Mouse (Mus musculus): ENCODE measurements around the gene Map3k11.

Gene Map3k11

DNA sequence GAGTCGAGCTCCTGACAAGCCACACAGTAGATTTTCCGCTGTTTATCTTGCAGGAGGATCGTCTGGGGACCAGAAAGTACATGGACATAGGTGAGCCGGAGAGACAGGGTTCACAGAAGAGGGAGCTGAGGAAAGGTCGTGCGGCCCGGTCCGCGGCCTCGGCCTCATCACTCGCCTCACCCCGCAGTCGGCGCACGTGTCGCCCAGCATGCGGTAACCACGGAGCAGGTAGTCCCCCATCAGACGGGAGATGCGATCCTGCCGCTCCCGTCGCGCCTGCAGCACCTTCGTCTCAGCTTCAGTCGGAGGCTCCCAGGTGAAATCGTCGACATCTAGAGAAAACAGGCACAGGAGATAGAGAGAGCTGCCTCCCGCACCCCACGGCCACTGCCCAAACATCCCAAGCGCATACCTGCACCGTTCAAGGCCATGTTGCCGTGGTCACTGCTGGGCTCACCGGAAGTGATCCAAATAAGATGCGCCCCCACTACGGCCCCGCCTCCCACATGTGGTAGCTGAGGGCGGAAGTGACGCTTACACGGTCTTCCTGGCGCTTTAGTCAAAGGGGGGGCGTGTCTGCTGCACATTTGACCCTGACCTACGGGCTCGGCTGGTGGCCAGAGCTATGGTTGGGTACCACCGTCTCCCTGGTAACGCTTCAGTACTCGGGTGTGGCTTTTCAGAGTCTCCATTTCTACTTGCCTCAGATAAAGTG lies 42.9 kb downstream of the Map3k11 start:
- peak; percentile 90 to 93 for DNase-seq (ENCODE audit: low spot score in 2 of 2)

DNA sequence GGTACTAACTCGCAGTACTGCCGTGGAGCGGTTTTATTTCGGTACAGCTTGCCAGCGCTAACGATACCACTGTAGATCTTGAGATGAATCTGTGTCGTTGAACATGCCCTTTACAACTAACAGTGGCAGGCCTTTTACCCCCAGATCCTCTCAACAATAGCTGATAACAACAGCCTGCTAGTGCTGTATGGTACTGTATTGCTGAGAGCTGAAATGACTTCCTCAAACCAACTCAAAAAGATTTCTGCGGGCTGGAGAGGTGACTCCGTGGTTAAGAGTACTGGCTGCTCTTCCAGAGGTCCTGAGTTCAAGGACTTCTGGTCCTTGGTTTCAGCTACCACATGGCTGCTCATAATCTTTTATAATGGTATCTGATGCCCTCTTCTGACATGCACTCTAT lies 45.8 kb downstream of the Map3k11 start:
- DNase-seq (ENCODE audit: low spot score in 2 of 2) = no peak

DNA sequence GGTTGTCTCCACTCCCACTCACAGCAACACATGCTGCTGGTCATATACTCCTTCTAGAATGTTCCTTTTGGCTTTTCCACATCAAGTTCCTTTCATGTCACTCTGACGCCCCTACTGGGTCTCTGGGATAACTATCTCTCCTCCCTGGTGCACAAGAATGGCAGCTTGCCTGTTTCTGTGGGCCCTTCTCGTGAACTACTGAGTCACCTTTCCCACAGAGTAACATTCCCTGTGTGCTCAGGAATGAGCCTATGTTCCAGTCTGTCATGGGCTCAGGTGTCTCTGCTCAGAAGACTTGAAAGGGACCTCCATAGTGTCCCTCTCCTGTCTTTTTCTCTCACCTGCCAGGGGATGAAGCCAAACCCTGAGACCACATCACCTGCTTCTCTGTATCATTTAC lies 50.9 kb downstream of the Map3k11 start:
- DNase-seq (ENCODE audit: low spot score in 2 of 2) = no peak

DNA sequence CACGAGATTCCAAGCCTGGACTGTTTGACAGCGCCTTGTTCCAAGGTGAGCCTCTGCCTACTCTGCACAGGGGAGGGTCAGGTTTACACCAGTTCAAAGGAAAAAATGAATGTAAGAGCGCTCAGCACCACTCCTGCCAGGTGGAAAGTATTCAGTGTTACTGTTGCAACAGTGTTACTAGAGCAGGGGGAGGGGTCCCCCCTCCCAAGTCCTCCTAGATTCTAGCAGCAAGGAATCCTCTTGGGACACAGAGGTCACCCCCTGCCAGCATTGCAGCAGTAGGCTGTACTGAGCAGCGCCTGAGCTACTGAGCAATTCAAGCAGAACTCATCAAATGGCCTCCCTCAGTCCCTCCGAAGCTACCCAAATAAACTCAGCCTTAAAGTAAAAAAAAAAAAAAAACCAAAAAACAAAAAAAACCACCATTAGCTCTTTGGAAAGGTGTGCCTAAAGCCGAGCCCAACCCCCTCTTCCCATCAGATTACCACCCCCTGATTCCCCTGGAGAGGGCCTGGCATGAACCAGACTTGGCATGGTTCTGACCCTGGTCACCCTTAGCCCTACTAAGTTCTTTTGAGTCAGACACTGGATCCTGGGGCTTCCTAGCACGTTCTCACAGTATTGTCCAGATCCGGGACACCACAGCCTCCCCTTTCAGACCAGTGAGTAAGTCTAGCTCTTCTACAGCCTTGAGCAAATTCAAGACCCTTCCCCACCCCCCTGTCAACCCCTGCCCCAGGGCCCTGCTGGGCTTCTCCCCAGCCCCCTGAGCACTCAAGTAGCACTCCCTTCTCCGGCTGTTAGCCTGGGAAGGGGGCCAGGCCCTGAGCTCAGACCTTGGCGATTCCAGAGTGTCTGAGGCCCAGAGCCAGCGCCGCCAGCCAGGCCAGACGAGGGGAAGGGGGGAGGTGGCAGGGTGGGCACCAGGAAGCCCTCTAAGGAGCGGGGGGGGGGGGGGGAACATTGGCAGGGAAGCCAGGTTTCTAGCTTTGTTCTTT lies 52.1 kb downstream of the Map3k11 start, which contains the start of gene Ltbp3:
TSS of gene Ltbp3 (plus strand) at position 585 of the 998 bp plus-strand sequence.
- DNase-seq (ENCODE audit: low spot score in 2 of 2) = no peak

DNA sequence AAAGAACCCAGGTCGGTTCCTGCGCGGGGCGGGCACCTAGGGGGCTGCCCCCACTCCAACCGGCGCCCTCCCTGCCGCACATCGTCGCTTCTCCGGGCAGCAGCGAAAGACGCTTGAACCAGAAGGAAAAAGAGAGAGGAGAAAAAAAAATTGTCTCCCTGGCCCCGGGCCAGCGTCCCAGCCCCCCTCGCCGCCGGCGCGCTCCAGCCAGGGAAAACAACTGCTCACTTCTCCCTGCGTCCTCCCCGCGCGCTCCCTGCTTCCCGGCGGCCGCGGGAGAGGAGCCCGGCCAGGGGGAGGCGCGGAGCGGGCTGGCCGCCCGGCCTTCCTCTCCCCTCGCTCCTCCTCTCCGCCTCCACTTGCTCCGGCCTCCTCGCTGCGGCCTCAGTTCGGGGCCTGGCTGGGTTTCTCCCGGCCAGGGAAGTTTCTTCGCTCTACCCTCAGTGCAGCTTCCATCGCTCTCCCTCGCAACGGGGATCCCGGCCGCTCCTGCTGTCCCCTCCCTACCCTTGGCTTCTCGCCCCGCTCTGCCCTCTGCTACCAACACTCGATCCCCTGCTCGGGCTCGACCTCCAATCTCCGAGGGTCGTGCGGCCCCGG lies 53.2 kb downstream of the Map3k11 start:
- DNase-seq (ENCODE audit: low spot score in 2 of 2) = no peak

DNA sequence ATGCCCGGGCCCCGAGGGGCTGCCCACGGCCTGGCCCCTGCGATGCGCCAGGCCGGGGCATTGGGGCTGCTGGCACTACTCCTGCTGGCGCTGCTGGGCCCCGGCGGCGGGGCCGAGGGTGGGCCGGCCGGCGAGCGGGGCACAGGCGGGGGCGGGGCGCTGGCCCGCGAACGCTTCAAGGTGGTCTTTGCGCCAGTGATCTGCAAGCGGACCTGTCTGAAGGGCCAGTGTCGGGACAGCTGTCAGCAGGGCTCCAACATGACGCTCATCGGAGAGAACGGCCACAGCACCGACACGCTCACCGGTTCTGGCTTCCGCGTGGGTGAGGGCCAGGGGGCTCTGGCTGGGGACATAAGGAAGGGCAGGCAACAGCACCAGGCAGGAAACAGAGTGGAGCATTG lies 53.7 kb downstream of the Map3k11 start:
- DNase-seq (ENCODE audit: low spot score in 2 of 2) = no peak

DNA sequence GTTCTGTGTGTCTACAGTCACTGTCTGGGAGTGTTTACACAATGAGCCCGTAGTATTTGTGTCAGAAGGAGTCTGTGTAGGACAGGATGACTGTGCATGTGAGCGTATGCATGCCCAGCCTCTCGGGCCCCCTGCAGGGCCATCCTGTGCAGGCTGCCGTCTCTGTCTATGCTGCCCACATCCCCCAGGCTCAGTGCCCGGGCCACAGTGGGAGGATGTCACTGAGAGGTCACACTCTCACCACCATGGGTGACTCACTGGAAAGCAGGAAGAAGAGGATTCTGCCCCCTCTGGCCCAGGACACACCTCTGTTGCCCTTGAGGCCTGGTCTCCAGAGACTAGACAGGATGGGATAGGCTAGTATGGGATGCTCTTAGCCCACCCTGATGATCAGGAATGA lies 55.0 kb downstream of the Map3k11 start:
- no peak for DNase-seq (ENCODE audit: low spot score in 2 of 2)

DNA sequence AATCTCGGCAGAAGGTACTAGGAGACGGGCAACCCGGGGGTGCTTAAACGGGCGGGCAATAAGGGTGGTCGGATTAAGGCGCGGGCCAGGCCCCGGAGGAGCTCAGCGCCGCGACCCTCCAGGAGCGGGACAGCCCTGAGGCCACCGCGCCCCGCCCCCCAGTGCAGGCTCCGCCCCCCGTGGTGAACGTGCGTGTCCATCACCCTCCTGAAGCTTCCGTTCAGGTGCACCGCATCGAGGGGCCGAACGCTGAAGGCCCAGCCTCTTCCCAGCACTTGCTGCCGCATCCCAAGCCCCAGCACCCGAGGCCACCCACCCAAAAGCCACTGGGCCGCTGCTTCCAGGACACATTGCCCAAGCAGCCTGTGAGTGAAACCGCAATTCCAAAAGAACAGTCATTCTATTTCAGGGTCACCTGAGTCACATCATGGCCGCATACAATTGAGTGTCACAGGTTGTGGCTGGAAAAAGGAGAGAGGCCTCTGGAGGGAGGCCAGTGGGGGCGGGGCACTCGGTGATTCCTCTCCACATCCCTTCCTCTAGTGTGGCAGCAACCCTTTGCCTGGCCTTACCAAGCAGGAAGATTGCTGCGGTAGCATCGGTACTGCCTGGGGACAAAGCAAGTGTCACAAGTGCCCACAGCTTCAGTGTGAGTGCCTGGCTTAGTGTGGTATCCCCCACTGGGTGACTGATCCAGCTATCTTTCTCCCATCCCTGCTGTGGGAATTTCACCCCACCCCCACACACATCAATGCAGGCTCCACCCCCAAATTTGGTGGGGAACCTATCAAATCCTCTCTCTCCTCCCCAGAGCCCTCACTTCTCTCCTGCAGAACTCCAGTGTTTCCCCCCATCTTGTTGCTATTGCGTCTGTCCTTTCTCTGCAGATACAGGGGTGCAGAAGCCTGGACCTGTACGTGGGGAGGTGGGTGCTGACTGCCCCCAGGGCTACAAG lies 57.5 kb downstream of the Map3k11 start:
- no peak for DNase-seq (ENCODE audit: low spot score in 2 of 2)

DNA sequence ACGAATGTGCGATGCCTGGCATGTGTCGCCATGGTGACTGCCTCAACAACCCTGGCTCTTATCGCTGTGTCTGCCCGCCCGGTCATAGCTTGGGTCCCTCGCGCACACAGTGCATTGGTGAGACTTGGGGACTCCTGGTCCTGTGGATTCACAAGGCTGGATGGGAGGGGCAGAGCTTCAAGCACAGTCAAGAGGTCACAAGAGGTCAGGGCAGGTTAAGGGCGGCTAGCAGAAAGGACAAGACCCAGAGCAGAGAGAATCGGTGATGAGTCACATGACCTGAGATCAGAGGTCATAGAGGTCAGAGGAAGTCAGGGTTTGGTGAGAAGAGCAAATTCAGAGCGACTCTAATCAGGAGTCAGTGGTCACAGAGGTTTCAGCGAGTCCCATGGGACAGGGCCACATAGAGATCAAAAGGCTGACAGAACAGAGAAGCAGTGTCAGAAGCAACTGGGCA lies 58.4 kb downstream of the Map3k11 start:
- no peak for DNase-seq (ENCODE audit: low spot score in 2 of 2)

DNA sequence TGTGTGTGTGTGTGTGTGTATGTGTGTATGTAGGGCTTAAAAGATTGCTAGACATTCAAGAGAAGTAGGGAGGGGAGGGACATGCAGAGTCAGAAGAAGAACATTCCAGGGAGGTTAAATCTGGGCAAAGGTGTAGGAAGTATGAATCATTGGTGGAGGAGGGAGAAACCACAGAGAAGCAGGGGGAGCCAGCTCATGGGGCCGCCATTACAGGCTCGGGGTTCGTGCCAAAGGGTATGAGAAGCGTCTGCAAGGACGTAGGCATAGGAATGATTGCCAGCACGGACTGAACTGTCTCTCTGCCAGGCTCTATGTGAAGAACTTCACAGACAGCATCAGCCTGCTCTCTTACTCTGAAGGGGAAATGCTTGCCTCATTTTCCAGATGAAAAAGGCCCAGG lies 60.9 kb downstream of the Map3k11 start:
- no peak for DNase-seq (ENCODE audit: low spot score in 2 of 2)

DNA sequence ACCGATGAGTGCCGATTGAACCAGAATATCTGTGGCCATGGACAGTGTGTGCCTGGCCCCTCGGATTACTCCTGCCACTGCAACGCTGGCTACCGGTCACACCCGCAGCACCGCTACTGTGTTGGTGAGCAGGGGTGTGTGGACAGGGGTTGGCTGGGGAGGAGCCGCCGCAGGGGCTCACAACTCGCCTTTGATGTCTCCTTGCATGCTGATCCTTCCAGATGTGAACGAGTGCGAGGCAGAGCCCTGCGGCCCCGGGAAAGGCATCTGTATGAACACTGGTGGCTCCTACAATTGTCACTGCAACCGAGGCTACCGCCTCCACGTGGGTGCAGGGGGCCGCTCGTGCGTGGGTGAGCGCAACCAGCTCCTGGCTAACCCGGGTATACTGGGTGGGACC lies 62.4 kb downstream of the Map3k11 start:
- DNase-seq (ENCODE audit: low spot score in 2 of 2) = no peak

DNA sequence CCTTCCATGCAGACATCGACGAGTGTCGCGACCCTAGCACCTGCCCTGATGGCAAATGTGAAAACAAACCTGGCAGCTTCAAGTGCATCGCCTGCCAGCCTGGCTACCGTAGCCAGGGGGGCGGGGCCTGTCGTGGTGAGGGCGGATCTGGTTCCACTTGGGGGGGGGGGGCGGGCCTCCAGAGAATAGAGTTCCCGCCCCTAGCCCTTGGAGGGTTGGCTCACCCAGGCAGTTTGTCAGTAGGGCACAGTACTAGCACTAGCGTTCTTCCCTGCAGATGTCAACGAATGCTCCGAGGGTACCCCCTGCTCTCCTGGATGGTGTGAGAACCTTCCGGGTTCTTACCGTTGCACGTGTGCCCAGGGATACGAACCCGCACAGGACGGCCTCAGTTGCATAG lies 63.2 kb downstream of the Map3k11 start:
- DNase-seq (ENCODE audit: low spot score in 2 of 2) = no peak
